Mouse (Mus musculus) megakaryocyte progenitor cell, adult 5-6 weeks (primary cell): ENCODE data around the gene Prl3d3. TPM values are rescaled to one million over a fixed set of nuclear protein-coding genes. Genes with fewer than 3 reads are reported as not detected.
"Not testable (repeated sequence)": the region's sequence is repeated elsewhere in the genome, so short reads cannot be mapped to it uniquely, and the experiment has no call there.

Experiments
- ATAC-seq: replicated peaks from 2 replicates; pipeline ENCODE4 v1.8.0; 2016; ENCODE audit warnings: mild to moderate bottlenecking, moderate TSS enrichment, inconsistent platforms; ENCODE audit not compliant: poor library complexity
- total RNA-seq, 2 experiments: library from RNA; stranded (forward) in 1 of 2; stranded (reverse) in 1 of 2; fragments of 157-497, 149-512 nt in 1 of 2; fragments of 200-1000 nt in 1 of 2; gene quantifications; 2 replicates each; pipeline versions ENCODE4 v1.2.3 to v1.2.4; 2015 to 2017

The Prl3d3 gene
- total RNA-seq (2015), result not detected in 2 replicates
- total RNA-seq (2017), result not detected in 2 replicates

GRCm38 (mm10) chr13:27156490-27156889, at the start of gene Prl3d3:
Gene Prl3d3, plus strand, starts transcription at chr13:27156790.
- not testable (repeated sequence) for ATAC-seq

DNA sequence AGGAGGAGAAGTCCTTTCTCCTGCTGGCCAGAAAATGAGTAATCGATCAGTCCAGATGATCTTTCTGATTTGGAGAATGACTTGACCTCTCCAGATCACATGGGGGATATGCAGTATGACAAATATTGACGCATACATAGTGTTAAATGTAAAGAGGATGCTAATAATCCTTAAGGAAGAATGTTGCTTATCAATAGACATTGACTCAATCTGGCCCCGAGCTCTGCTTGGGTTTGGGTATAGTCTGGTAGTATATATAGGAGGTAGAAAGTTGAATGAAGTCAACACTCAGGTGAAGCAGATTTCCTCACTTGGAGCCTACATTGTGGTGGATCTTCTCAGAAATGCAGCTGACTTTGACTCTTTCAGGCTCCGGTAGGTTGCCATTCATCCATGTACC, 35.2 kb upstream of the Prl3d3 start, which contains the start of gene Prl3d2:
Gene Prl3d2, plus strand, starts transcription at position 301 of the 400 bp plus-strand sequence.
- not testable (repeated sequence) for ATAC-seq

DNA sequence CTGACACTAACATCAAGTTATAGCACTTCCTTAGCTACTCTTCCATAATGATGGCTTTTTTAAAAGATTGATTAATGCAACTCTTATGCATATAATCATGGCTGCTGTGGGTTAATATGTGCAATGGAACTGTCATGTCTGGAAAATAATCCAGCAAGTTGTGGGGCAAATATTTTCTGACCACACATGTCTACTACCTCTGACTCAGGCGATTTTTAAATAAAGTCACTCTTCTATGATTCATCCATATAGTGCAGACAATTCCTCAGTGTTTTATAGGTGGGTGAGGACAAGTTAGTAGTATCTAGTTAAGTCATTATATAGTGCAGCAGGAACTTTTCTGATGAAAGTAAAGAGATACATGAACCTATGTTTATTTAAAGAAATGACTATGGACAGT, 8.3 kb upstream of the Prl3d3 start:
- no peak for ATAC-seq

- ATAC-seq, result no peak
These were observed 39.8 kb downstream of the Prl3d3 start, which contains the start of gene Prl3c1 for GRCm38 (mm10) chr13:27196359-27196758. Gene Prl3c1, plus strand, starts transcription at chr13:27196659.

Other genes with a start within 250 kb of the Prl3d3 start
- not detected in 2 replicates for gene Prl, start 99.2 kb upstream of the Prl3d3 start, total RNA-seq (2015)
- gene Prl, start 99.2 kb upstream of the Prl3d3 start, total RNA-seq (2017), result not detected in 2 replicates
- gene Prl3d1, start 62.6 kb upstream of the Prl3d3 start, total RNA-seq (2015), result not detected in 2 replicates
- not detected in 2 replicates for gene Prl3d1, start 62.6 kb upstream of the Prl3d3 start, total RNA-seq (2017)
- not detected in 2 replicates for gene Prl3d2, start 35.1 kb upstream of the Prl3d3 start, total RNA-seq (2015)
- not detected in 2 replicates for gene Prl3d2, start 35.1 kb upstream of the Prl3d3 start, total RNA-seq (2017)
- gene Prl3c1, start 39.9 kb downstream of the Prl3d3 start, total RNA-seq (2015), result not detected in 2 replicates
- not detected in 2 replicates for gene Prl3c1, start 39.9 kb downstream of the Prl3d3 start, total RNA-seq (2017)
- gene Prl3b1, start 85.1 kb downstream of the Prl3d3 start, total RNA-seq (2015), result not detected in 2 replicates
- not detected in 2 replicates for gene Prl3b1, start 85.1 kb downstream of the Prl3d3 start, total RNA-seq (2017)
- not detected in 2 replicates for gene Prl3a1, start 102.6 kb downstream of the Prl3d3 start, total RNA-seq (2015)
- not detected in 2 replicates for gene Prl3a1, start 102.6 kb downstream of the Prl3d3 start, total RNA-seq (2017)
- not detected in 2 replicates for gene Prl6a1, start 155.8 kb downstream of the Prl3d3 start, total RNA-seq (2015)
- not detected in 2 replicates for gene Prl6a1, start 155.8 kb downstream of the Prl3d3 start, total RNA-seq (2017)
- not detected in 2 replicates for gene Prl8a2, start 188.9 kb downstream of the Prl3d3 start, total RNA-seq (2015)
- not detected in 2 replicates for gene Prl8a2, start 188.9 kb downstream of the Prl3d3 start, total RNA-seq (2017)
- gene Prl2b1, start 234.1 kb downstream of the Prl3d3 start, total RNA-seq (2015), result not detected in 2 replicates
- not detected in 2 replicates for gene Prl2b1, start 234.1 kb downstream of the Prl3d3 start, total RNA-seq (2017)